Mouse (Mus musculus) forebrain, embryonic 13.5 days (tissue): ENCODE results near the gene Astn1. TPM values are rescaled to one million over a fixed set of nuclear protein-coding genes. Genes with fewer than 3 reads are reported as not detected.

Source experiments
- ATAC-seq: fragments of 200-750 bp; cut with Nextera tagmentation; 2 replicates; pipeline ENCODE4 v1.8.0; 2017
- H3K27ac ChIP-seq: fragments of 300-500 bp; sonication (generic); 2 replicates; pipeline ENCODE4 v1.5.1; 2015; ENCODE audit warnings: inconsistent platforms, mild to moderate bottlenecking, moderate library complexity
- H3K27me3 ChIP-seq: fragments of 300-500 bp; sonication (generic); 2 replicates; pipeline ENCODE4 v1.6.1; 2015; ENCODE audit warnings: mild to moderate bottlenecking, inconsistent platforms
- H3K36me3 ChIP-seq: fragments of 300-500 bp; sonication (generic); 2 replicates; pipeline ENCODE4 v1.6.1; 2015; ENCODE audit warnings: mild to moderate bottlenecking, inconsistent platforms; ENCODE audit not compliant: poor library complexity, severe bottlenecking
- H3K4me1 ChIP-seq: fragments of 300-500 bp; sonication (generic); 2 replicates; pipeline ENCODE4 v1.6.1; 2015; ENCODE audit warnings: inconsistent platforms
- H3K4me2 ChIP-seq: fragments of 300-500 bp; sonication (generic); 2 replicates; pipeline ENCODE4 v1.6.1; 2015; ENCODE audit warnings: inconsistent platforms, mild to moderate bottlenecking, moderate library complexity
- H3K4me3 ChIP-seq: fragments of 300-500 bp; sonication (generic); 2 replicates; pipeline ENCODE4 v1.5.1; 2015; ENCODE audit warnings: mild to moderate bottlenecking, inconsistent platforms
- H3K9ac ChIP-seq: fragments of 300-500 bp; sonication (generic); 2 replicates; pipeline ENCODE4 v1.6.1; 2015; ENCODE audit warnings: mild to moderate bottlenecking, inconsistent platforms
- H3K9me3 ChIP-seq: fragments of 300-500 bp; sonication (generic); replicated peaks from 2 replicates; pipeline ENCODE4 v1.6.1; 2016; ENCODE audit warnings: inconsistent platforms
- WGBS: fragments of 180-500 bp; shearing (Covaris S2); methylation state at CpG from one replicate; pipeline ENCODE4 v1.1.7; 2015; 5-methylcytosine and 5-hydroxymethylcytosine counted together
- polyA plus RNA-seq: library from polyadenylated mRNA; unstranded; fragments of >200 nt; fragmentation: Nextera tagmentation; extraction: Ambion mirVana; gene quantifications from 2 replicates; pipeline ENCODE4 v1.2.1, GENCODE M21; 2015

The Astn1 gene
- polyA plus RNA-seq, 1 experiment from 2014 or later, result 24.7 TPM

DNA sequence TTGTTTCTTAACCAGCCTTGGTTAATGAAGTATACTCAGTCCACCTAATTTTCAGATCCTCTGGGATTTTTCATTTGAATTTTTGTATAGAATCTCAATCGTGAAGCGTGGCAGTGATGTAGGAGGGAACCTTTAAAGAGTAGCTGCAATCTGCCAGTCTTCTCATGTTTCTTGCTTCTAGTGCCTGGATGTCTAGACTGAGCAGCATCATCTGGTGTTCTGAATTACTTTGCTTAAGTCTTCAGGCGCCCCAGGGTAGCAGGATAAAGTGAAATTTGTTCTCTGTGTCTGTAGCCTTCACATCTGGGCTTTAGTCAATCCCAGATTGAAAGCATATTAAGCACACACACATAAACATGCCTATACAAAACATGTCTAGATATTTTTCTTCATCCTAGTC lies 21.1 kb downstream of the Astn1 start:
- Histone ChIP-seq H3K9me3 (no peaks in the 10 kb centered on the region), H3K4me1 (peaks cover 8% of the 10 kb centered on the region), H3K27ac (no peak overlapping the region), H3K27me3 (no peaks in the 10 kb centered on the region), H3K36me3 (peaks cover 38% of the 10 kb centered on the region), H3K4me2 (no peak overlapping the region), H3K9ac (no peak overlapping the region), H3K4me3 (no peak overlapping the region)
- WGBS, result 85% methylated on average over 3 of the region's 3 CpGs
- ATAC-seq, result no peak

- Histone ChIP-seq H3K9ac (no peak overlapping the region), H3K4me3 (no peak overlapping the region), H3K9me3 (no peaks in the 10 kb centered on the region), H3K27me3 (no peaks in the 10 kb centered on the region), H3K27ac (no peak overlapping the region), H3K4me2 (no peak overlapping the region), H3K36me3 (peaks cover 30% of the 10 kb centered on the region), H3K4me1 (peaks cover 8% of the 10 kb centered on the region)
- ATAC-seq, result no peak
- 99% methylated on average over 2 of the region's 2 CpGs for WGBS
These were observed 23.2 kb downstream of the Astn1 start for GRCm38 (mm10) chr1:158385311-158385710.

GRCm38 (mm10) chr1:158386781-158387180 lies 24.7 kb downstream of the Astn1 start:
- no peak overlapping the region for H3K4me3 ChIP-seq
- H3K4me1 ChIP-seq, result peaks cover 14% of the 10 kb centered on the region
- no peak overlapping the region for H3K4me2 ChIP-seq
- no peak for ATAC-seq
- H3K36me3 ChIP-seq, result peaks cover 26% of the 10 kb centered on the region
- no peaks in the 10 kb centered on the region for H3K9me3 ChIP-seq
- 0 out of 2 replicates have a peak overlapping the region, but pooled peaks have one; percentile 1 for H3K27ac ChIP-seq
- H3K27me3 ChIP-seq, result no peaks in the 10 kb centered on the region
- WGBS, result 21% methylated on average over 3 of the region's 3 CpGs
- H3K9ac ChIP-seq, result no peak overlapping the region

DNA sequence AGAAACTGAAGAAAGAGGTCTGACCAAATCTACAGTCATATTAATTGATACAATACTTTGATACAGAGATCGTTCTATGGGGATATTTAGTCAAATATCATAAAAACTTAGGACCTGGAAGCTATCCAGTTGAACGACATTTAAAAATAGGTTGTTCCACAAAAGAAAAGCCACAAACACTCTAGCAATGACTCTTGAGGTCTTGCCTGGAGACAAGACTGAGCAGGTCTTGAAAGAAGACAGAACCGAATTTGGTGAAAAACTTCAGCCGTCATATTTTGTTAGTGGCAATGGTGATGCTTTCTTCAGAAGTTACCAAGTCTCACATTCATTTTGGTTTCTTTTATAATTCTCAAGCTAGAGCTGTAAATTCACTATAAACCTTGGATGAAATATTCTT lies 26.9 kb downstream of the Astn1 start:
- Histone ChIP-seq H3K36me3 (peaks cover 24% of the 10 kb centered on the region), H3K27me3 (no peaks in the 10 kb centered on the region), H3K9me3 (no peaks in the 10 kb centered on the region), H3K27ac (no peak overlapping the region), H3K4me1 (peaks cover 18% of the 10 kb centered on the region), H3K4me2 (no peak overlapping the region), H3K4me3 (no peak overlapping the region), H3K9ac (no peak overlapping the region)
- WGBS, result 95% methylated on average over 4 of the region's 4 CpGs
- ATAC-seq, result no peak

DNA sequence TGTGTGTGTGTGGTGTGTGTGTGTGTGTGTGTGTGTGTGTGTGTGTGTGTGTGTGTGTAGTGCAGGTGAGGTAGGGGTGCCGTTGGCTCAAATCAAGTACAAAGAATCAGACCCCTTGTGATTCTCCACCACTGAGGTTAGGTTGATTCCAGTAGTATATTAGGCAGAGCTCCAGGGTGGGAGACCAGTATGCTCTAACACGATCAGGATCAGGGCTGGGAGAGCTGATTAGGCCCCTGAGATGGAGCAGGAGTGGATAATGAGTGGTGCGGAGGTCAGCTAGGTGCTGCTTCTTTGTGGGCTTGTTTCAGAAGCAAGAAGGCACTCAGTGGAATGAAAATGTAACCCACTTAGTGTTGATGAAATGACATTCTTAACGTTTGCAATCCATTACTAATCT lies 28.6 kb downstream of the Astn1 start:
- Histone ChIP-seq H3K4me3 (no peak overlapping the region), H3K4me2 (no peak overlapping the region), H3K9ac (no peak overlapping the region), H3K36me3 (peaks cover 12% of the 10 kb centered on the region), H3K27ac (peak overlapping the region; percentile 25; the same call in 1 of the 2 replicates), H3K9me3 (no peaks in the 10 kb centered on the region), H3K4me1 (peaks cover 18% of the 10 kb centered on the region), H3K27me3 (no peaks in the 10 kb centered on the region)
- WGBS, result 60% methylated on average over 4 of the region's 4 CpGs
- no peak for ATAC-seq

DNA sequence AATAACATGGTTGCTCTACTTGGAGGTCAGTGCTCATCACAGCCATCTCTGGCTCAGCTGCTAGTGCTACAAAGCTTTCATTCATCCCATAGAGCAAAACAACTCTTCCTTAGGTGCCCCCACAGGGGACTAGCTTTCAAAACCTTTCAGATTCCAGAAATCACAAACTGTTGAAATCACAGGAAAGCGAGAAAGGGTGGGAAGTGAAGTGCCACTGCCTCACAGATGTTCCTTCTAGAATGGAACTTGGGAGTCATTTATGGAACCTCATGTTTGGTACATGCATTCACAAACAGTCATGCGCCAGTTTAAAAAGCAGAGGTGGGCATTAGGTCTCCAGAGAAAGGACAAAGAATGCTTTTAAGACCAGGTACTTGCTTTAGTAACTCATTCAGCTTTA lies 35.0 kb downstream of the Astn1 start:
- Histone ChIP-seq H3K27ac (no peak overlapping the region), H3K9ac (no peak overlapping the region), H3K36me3 (no peaks in the 10 kb centered on the region; the same call in 1 of the 2 replicates), H3K4me3 (no peak overlapping the region), H3K9me3 (no peaks in the 10 kb centered on the region), H3K27me3 (no peaks in the 10 kb centered on the region), H3K4me2 (no peak overlapping the region), H3K4me1 (peaks cover 21% of the 10 kb centered on the region)
- WGBS, result 92% methylated on average over 2 of the region's 2 CpGs
- no peak for ATAC-seq

DNA sequence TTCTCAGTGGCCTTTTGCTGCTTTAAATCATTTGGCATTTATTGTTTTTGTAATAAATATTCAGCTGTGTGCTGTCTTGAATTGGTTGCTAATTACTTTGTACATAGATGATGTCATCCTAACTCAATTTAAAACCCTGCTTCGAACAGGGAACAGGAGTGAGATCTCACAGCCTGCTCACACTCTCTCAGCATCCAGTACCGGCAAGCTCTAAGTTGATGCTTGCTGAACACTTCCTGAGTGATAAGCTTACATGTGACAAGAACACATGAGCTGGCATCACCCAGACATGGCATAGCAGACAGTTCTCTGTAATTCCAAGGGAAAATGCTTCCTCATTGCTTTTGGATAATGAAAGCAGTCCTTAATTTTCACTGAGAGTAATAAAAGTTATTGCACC lies 38.8 kb downstream of the Astn1 start:
- ATAC-seq, result peak; percentile 87
- Histone ChIP-seq H3K9ac (no peak overlapping the region), H3K4me1 (peaks cover 27% of the 10 kb centered on the region), H3K4me3 (no peak overlapping the region), H3K36me3 (peaks cover 14% of the 10 kb centered on the region), H3K9me3 (no peaks in the 10 kb centered on the region), H3K4me2 (no peak overlapping the region), H3K27ac (no peak overlapping the region), H3K27me3 (no peaks in the 10 kb centered on the region)
- 42% methylated on average over 2 of the region's 2 CpGs for WGBS

DNA sequence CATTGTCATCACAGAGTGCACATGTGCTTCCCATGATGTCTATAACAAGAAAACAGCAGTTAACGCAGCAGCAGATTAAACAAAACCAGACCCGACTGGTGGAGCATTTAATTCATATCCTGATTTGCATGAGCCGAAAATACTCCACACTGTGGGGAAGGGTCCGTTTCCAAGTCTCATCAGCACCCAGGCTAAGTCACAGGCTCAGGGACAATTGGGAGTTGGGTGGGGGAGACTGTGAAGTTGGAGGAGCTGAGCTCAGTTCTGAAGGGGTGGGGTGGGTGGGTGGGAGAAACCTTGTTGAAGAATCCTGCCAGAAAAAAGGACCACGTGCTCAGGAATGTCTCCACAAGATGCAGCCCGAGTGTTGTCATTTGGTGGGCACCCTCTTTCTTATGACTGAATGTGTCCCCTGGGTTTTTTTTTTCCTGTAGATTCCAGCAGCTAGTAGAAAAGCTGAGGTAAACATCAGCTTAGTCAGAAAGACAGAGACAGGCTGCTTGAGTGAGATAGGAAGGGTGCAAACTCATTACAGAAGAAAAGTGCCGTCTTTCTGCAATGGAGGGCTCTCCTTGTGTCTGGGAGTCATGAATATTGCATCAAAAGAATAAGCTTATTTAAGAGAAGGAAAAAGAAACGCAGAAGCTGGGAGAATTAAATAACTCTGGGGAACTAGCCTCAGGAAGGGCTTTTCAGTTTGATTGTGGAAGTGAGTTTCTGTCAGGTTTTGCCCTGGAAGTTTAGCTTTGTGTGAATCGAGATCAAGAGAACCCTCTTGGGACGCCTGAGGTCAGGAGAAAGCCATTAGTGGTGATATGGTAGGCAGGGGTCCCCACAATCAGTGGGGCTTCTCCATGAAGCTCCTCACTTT lies 44.1 kb downstream of the Astn1 start:
- Histone ChIP-seq H3K27me3 (no peaks in the 10 kb centered on the region), H3K4me2 (no peak overlapping the region), H3K4me1 (peaks cover 35% of the 10 kb centered on the region), H3K4me3 (no peak overlapping the region), H3K36me3 (peaks cover 14% of the 10 kb centered on the region), H3K9me3 (no peaks in the 10 kb centered on the region), H3K9ac (no peak overlapping the region), H3K27ac (no peak overlapping the region)
- no peak for ATAC-seq
- WGBS, result 53% methylated on average over 10 of the region's 10 CpGs

GRCm38 (mm10) chr1:158408124-158408523 lies 46.1 kb downstream of the Astn1 start:
- Histone ChIP-seq H3K4me2 (no peak overlapping the region), H3K9me3 (no peaks in the 10 kb centered on the region), H3K27ac (no peak overlapping the region), H3K4me1 (peaks cover 36% of the 10 kb centered on the region), H3K9ac (no peak overlapping the region), H3K4me3 (no peak overlapping the region), H3K27me3 (no peaks in the 10 kb centered on the region), H3K36me3 (peaks cover 14% of the 10 kb centered on the region)
- 58% methylated on average over 2 of the region's 2 CpGs for WGBS
- peak; percentile 63; the same call in 1 of the 2 replicates for ATAC-seq

GRCm38 (mm10) chr1:158411146-158411545 lies 49.1 kb downstream of the Astn1 start:
- Histone ChIP-seq H3K4me2 (no peak overlapping the region), H3K27me3 (no peaks in the 10 kb centered on the region), H3K4me3 (no peak overlapping the region), H3K9me3 (no peaks in the 10 kb centered on the region), H3K9ac (no peak overlapping the region), H3K4me1 (peaks cover 24% of the 10 kb centered on the region), H3K27ac (no peak overlapping the region), H3K36me3 (no peaks in the 10 kb centered on the region)
- 84% methylated on average over 3 of the region's 3 CpGs for WGBS
- ATAC-seq, result no peak

DNA sequence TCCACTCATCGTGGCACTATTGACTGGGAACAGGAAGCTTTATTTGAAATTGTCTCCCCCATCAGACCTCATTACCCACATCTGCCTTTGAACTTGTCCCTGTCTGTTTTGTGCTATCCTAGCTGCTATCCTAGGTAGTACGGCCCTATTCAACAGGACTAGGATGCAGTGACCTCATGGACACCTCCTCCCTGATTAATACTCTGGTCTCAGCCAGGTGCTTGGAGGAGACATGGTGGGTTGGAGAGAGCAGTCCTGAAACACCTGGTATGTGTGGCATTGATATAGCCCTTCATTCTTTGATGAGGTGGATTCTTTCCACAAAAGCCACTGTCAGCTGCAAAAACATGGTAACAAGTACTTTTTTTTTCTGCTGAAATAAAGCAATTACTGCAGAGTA lies 52.1 kb downstream of the Astn1 start:
- Histone ChIP-seq H3K27ac (no peak overlapping the region), H3K27me3 (no peaks in the 10 kb centered on the region), H3K4me3 (no peak overlapping the region), H3K9me3 (no peaks in the 10 kb centered on the region), H3K4me1 (peaks cover 6% of the 10 kb centered on the region; the same call in 1 of the 2 replicates), H3K36me3 (no peaks in the 10 kb centered on the region), H3K4me2 (no peak overlapping the region), H3K9ac (no peak overlapping the region)
- ATAC-seq, result peak; percentile 43; the same call in 1 of the 2 replicates
- WGBS, result 91% methylated on average over 2 of the region's 2 CpGs

DNA sequence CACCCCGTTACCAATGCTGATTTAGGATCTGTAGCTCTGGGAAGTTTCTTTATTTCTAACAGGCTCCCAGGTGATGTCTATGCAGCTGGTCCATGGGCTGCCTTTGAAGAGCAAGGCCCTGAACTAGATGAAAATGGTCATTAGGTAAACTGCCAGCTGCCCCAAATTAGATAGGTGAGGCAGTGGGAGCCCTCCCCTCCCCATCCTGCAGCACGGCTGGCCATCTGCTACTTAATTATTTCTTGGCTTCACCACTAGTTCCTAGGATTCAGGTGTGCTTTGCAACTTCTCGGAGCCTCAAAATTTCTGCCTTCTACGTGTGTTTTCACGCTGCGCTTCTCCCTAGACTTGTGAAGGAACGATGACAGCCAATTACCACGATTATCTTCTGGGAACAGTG lies 59.4 kb downstream of the Astn1 start:
- Histone ChIP-seq H3K4me2 (no peak overlapping the region), H3K4me3 (no peak overlapping the region), H3K36me3 (no peaks in the 10 kb centered on the region; the same call in 1 of the 2 replicates), H3K27ac (no peak overlapping the region), H3K9ac (no peak overlapping the region), H3K9me3 (no peaks in the 10 kb centered on the region), H3K4me1 (no peaks in the 10 kb centered on the region), H3K27me3 (no peaks in the 10 kb centered on the region)
- ATAC-seq, result no peak
- 86% methylated on average over 8 of the region's 8 CpGs for WGBS
